Mouse (Mus musculus) thymus, postnatal 4 days (tissue): ENCODE data around the gene Asb11.

Source experiments
- DNase-seq: peaks from one replicate; pipeline ENCODE4 v3.0.0; 2021

Asb11 gene

DNA sequence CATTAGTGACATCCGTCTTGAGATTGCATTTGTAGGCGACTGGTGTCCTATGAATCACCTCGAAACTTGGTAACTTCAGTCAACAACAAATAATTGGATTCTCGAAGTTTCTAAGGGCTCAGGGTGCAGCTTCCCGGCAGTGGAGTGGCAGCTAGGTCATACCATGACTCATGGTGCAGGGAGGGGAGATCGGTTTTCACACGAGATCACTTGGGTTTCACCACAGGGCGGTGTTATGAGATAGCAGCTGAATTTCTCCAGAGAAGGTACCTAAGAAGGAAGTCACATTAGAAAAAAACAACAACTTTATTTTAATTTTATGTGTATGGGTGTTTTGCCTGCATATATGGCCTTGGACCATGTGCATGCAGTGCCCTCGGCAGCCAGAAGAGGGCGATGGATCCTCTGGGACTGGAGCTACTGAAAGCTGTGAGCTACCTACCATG, 9.3 kb downstream of the Asb11 start:
- peak; percentile 45 for DNase-seq

DNA sequence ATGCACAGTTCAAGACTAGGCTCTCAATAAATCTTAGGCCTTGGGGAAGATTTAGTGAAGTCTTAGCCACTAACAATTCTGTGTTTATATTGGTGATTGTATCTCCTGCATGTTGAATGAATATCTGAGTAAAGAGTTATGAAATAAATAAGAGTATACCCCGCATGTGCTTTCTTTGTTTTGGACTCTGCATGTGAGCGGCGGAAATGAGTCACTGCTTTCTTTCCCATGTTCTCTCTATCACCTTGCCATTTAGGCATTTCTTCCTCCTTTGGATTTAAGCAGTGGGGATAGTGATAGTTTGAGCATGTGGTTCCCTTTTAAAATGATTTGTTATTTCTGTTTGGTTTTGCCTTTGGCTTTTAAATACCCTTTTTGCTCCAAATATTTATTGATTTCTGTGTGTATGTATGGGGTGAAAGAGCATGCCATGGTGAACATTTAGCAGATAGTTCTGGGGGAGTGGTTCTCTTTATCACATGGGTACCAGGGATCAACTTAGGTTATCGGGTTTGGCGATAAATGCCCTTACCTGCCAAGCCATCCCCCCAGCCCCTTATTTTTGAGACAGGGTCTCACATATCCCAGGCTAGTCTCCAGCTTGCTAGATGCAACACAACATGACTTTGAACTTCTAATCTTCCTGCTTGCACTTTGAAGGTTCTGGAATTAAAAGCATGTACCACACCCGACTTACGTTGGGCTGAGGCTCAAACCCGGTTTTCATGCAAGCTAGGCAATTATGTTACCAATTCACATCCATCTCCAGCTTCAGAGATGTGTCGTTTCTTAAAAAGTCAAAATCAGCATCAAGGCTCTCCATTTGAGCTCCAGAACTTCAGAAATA, 10.3 kb downstream of the Asb11 start:
- no peak for DNase-seq

DNA sequence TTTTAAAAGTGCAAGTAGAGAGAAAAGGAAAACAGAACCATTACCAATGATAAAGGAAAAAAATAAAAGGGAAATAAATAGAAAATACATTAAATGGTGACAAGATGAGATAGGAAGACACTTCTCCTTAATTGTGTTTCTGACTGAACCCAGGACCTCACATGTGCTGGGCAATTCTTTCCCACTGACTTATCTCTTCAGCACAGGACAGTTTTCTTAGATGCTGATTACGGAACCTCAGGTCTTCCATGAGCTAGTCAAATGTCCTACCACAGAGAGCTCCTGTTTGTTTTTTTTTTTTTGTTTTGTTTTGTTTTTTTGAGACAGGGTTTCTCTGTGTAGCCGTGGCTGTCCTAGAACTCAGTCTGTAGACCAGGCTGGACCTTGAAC, 10.9 kb downstream of the Asb11 start:
- no peak for DNase-seq

DNA sequence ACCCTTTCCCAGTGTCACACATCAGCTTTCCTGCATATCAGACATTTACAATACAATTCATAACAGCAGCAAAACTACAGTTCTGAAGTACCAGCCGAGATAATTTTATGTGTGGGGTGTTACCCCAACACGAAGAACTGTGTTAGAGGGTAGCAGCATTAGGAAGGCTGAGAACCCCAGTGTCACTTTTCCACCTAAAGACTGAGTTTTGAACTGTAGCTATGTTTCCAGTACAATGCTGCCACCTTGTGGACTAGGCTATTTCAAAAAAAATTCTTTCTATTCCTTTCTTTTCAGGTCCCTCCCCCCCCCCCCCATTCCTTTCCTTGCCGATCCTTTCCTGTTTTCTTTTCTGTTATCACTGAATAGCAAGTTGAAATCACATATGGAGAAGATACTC, 12.4 kb downstream of the Asb11 start:
- DNase-seq, result peak; percentile 15

DNA sequence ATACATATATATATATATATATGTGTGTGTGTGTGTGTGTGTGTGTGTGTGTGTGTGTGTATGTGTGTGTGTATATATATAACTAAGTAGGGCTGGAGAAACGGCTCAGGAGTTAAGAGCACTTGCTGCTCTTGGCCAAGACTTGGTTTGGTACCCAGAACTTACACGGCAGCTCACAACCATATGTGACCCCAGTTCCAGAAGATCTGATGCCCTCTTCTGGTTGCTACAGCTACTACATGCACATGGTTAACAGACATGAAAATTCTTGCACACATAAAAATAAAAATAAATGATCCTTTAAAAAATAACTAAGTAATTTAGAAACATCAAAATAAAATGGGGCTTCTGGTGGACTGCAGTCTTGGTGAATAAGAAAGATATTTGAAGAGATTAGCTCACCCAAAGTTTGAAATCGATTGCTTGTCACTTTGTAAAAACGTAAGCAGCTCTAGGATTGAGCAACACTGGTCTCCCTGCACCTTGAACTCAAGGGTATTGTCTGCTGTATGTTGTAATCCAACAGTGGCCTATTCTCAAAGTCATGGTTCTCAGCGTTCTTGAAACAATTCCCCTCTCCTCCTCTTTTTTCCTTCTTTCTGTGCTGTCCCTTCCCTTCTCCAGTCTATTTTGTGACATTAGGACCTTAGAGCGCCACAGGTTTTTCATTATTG, 22.5 kb downstream of the Asb11 start:
- no peak for DNase-seq

DNA sequence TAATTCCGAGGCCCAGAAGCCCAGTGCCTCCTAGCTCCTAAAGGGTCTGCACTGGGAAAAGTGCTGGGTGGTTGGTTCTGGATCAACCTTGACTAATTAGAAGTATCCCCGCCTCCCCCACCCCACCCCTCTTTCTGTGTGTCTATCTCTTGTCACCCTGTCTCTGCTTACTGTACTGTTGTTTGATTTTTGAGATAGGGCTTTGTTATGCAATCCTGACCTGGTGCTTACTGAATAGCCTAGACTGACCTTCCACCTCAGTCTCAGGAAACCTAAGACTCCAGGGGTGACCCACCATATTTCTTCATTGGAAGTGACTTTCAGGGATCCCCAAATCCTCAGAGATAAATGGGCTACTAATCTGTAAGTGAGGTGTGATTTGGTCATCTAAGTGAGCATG, 65.5 kb downstream of the Asb11 start:
- DNase-seq, result no peak

DNA sequence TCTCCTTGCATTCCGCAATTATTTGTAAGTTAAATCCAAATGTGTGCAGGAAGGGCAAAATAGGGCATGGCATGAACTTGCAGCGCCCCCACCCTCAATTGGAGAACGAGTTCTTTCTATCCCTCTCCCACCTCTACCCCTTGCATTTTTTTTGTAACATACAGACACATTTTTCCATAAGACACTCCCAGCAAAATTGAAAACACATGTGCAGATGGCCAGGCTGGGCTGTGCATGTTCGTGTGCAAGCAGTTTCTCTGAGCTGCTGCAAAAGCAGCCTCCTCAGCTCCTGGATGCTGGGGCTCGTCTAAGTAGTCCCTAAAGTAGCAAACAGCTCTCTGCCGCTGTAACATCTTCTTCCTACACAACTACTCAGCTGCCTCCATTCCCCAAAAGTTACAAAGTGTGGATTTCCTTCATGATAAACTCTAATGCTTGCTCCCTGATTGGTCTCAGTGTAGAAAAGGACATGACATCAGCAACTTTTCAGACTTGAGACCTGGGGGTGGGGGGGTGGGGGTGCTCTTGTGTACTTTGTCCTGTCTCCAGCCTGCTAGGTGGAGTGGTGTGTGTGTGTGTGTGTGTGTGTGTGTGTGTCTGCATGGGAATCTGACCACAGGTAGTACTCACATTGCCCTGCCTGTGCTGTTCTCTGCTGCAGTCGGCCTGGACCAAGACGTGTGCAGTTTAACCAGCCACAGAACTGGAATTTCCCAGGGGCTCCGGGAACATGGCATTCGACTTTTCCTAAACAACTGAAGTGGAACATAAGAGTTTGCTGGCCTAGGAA, 69.1 kb downstream of the Asb11 start, which contains the start of gene Asb9:
Gene Asb9 (plus strand): TSS at position 619 of the 790 bp plus-strand sequence.
- DNase-seq, result no peak

DNA sequence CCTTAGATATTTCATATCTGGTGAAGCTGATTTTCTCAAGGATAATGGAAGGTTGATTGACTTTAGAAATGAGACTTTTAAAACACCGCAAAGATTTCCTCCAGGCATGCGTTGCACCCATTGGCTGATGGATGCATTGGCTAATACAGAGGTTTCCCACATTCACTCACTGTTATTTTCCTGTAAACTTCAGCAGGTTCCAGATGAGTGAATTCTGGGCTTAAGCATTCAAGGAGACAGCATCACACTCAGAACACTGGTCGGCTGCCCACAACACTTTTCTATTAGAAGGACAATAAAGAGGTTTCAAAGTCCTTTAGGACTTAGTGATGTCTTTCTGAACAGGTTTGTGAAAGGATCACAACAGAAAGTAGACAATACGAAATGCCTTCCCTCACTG, 70.3 kb downstream of the Asb11 start:
- DNase-seq, result no peak

DNA sequence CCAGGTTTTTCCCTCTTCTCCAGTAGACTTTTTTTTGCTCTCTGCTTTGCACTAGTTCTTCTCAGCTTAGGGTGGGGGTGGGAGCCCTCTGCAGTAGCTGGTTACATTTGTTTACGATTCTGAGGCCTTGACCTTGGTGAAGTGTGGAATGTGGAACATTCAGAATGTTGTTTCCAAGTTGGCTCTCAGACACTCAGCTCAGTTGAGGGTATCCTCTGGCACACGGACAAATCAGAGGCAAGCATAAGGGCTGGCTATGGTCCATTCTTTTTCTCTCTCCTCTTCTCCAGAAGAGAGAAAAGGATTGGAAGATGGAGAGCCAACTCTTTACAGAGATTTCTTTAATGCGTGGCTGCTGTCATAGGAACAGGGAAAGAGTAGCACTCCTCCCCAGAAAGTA, 71.9 kb downstream of the Asb11 start:
- DNase-seq, result no peak
